Mouse (Mus musculus) liver, embryonic 13.5 days (tissue): ENCODE measurements around the gene Hmcn1. TPM values are rescaled to one million over a fixed set of nuclear protein-coding genes. Genes with fewer than 3 reads are reported as not detected.

ENCODE experiments used
- ATAC-seq: fragments of 200-750 bp; cut with Nextera tagmentation; 2 replicates; pipeline ENCODE4 v1.8.0; 2017; ENCODE audit warnings: low read depth, mild to moderate bottlenecking, moderate number of reproducible peaks, moderate library complexity
- DNase-seq: peaks from one replicate; pipeline ENCODE4 v3.0.0; 2022
- H3K27ac ChIP-seq: fragments of 300-500 bp; sonication (generic); 2 replicates; pipeline ENCODE4 v1.5.1; 2015; ENCODE audit warnings: moderate library complexity, mild to moderate bottlenecking, inconsistent platforms
- H3K27me3 ChIP-seq: fragments of 300-500 bp; sonication (generic); 2 replicates; pipeline ENCODE4 v1.6.1; 2015; ENCODE audit warnings: mild to moderate bottlenecking, inconsistent platforms
- H3K36me3 ChIP-seq: fragments of 300-500 bp; sonication (generic); 2 replicates; pipeline ENCODE4 v1.6.1; 2015; ENCODE audit warnings: mild to moderate bottlenecking, inconsistent platforms
- H3K4me1 ChIP-seq: fragments of 300-500 bp; sonication (generic); replicated peaks from 2 replicates; pipeline ENCODE4 v1.6.1; 2015; ENCODE audit warnings: inconsistent platforms
- H3K4me2 ChIP-seq: fragments of 300-500 bp; sonication (generic); 2 replicates; pipeline ENCODE4 v1.6.1; 2015; ENCODE audit warnings: inconsistent platforms, mild to moderate bottlenecking, moderate library complexity
- H3K4me3 ChIP-seq: fragments of 300-500 bp; sonication (generic); replicated peaks from 2 replicates; pipeline ENCODE4 v1.5.1; 2015; ENCODE audit warnings: mild to moderate bottlenecking, inconsistent platforms
- H3K9ac ChIP-seq: fragments of 300-500 bp; sonication (generic); 2 replicates; pipeline ENCODE4 v1.6.1; 2015; ENCODE audit warnings: mild to moderate bottlenecking, inconsistent platforms
- H3K9me3 ChIP-seq: fragments of 300-500 bp; sonication (generic); replicated peaks from 2 replicates; pipeline ENCODE4 v1.6.1; 2016; ENCODE audit warnings: inconsistent platforms
- WGBS: fragments of 180-500 bp; shearing (Covaris S2); methylation state at CpG from one replicate; pipeline ENCODE4 v1.1.7; 2015; ENCODE audit not compliant: insufficient replicate concordance; 5-methylcytosine and 5-hydroxymethylcytosine counted together
- polyA plus RNA-seq: library from polyadenylated mRNA; unstranded; fragments of >200 nt; fragmentation: Nextera tagmentation; extraction: Ambion mirVana; gene quantifications from 2 replicates; pipeline ENCODE4 v1.2.1, GENCODE M21; 2015

Gene Hmcn1
- polyA plus RNA-seq, 1 experiment from 2014 or later: 1.9 TPM

GRCm38 (mm10) chr1:150873231-150873630, 120.0 kb downstream of the Hmcn1 start:
- Histone ChIP-seq H3K9ac (no peak overlapping the region), H3K4me1 (no peaks in the 10 kb centered on the region), H3K27ac (no peak overlapping the region), H3K4me2 (no peak overlapping the region), H3K36me3 (no peaks in the 10 kb centered on the region), H3K4me3 (no peak overlapping the region), H3K27me3 (no peaks in the 10 kb centered on the region), H3K9me3 (no peaks in the 10 kb centered on the region)
- 41% methylated on average over 6 of the region's 6 CpGs for WGBS
- ATAC-seq (no peak), DNase-seq (no peak)

GRCm38 (mm10) chr1:150872105-150872504, 121.1 kb downstream of the Hmcn1 start:
- DNase-seq (no peak), ATAC-seq (no peak)
- Histone ChIP-seq H3K4me2 (no peak overlapping the region), H3K27ac (no peak overlapping the region), H3K36me3 (no peaks in the 10 kb centered on the region), H3K9me3 (no peaks in the 10 kb centered on the region), H3K4me1 (no peaks in the 10 kb centered on the region; the same call in 1 of the 2 replicates), H3K9ac (no peak overlapping the region), H3K4me3 (no peak overlapping the region), H3K27me3 (no peaks in the 10 kb centered on the region)
- 73% methylated on average over 3 of the region's 3 CpGs for WGBS

GRCm38 (mm10) chr1:150869189-150869588, 124.0 kb downstream of the Hmcn1 start:
- H3K4me2 ChIP-seq: no peak overlapping the region
- no peaks in the 10 kb centered on the region for H3K36me3 ChIP-seq
- ATAC-seq (peak; percentile 62), DNase-seq (no peak)
- no peak overlapping the region for H3K4me3 ChIP-seq
- H3K4me1 ChIP-seq: peaks cover 4% of the 10 kb centered on the region; the same call in 1 of the 2 replicates
- H3K9ac ChIP-seq: no peak overlapping the region
- H3K27ac ChIP-seq: no peak overlapping the region
- no peaks in the 10 kb centered on the region for H3K9me3 ChIP-seq
- H3K27me3 ChIP-seq: no peaks in the 10 kb centered on the region

GRCm38 (mm10) chr1:150866615-150867014, 126.6 kb downstream of the Hmcn1 start:
- Histone ChIP-seq H3K27me3 (no peaks in the 10 kb centered on the region), H3K4me1 (peaks cover 4% of the 10 kb centered on the region; the same call in 1 of the 2 replicates), H3K4me3 (no peak overlapping the region), H3K9ac (no peak overlapping the region), H3K27ac (no peak overlapping the region), H3K9me3 (no peaks in the 10 kb centered on the region), H3K36me3 (no peaks in the 10 kb centered on the region), H3K4me2 (no peak overlapping the region)
- 10% methylated on average over 5 of the region's 5 CpGs for WGBS
- ATAC-seq (no peak), DNase-seq (no peak)

GRCm38 (mm10) chr1:150857779-150858178, 135.5 kb downstream of the Hmcn1 start:
- WGBS: 60% methylated on average over 2 of the region's 2 CpGs

GRCm38 (mm10) chr1:150833448-150833847, 159.8 kb downstream of the Hmcn1 start:
- no peak for DNase-seq
- no peaks in the 10 kb centered on the region for H3K36me3 ChIP-seq
- H3K27me3 ChIP-seq: no peaks in the 10 kb centered on the region
- H3K4me3 ChIP-seq: no peak overlapping the region
- ATAC-seq: no peak
- 73% methylated on average over 6 of the region's 6 CpGs for WGBS
- H3K4me1 ChIP-seq: no peaks in the 10 kb centered on the region
- H3K4me2 ChIP-seq: no peak overlapping the region
- H3K27ac ChIP-seq: no peak overlapping the region
- no peaks in the 10 kb centered on the region for H3K9me3 ChIP-seq
- H3K9ac ChIP-seq: no peak overlapping the region

More at GRCm38 (mm10) chr1:150857779-150858178, 135.5 kb downstream of the Hmcn1 start:
- Histone ChIP-seq H3K9me3 (no peaks in the 10 kb centered on the region), H3K4me2 (no peak overlapping the region), H3K27me3 (no peaks in the 10 kb centered on the region), H3K4me1 (no peaks in the 10 kb centered on the region), H3K27ac (no peak overlapping the region), H3K36me3 (no peaks in the 10 kb centered on the region), H3K4me3 (no peak overlapping the region), H3K9ac (no peak overlapping the region)
- ATAC-seq (no peak), DNase-seq (no peak)

GRCm38 (mm10) chr1:150829851-150830250, 163.4 kb downstream of the Hmcn1 start:
- no peak overlapping the region for H3K9ac ChIP-seq
- no peak overlapping the region for H3K4me2 ChIP-seq
- no peaks in the 10 kb centered on the region for H3K36me3 ChIP-seq
- no peak overlapping the region for H3K27ac ChIP-seq
- no peaks in the 10 kb centered on the region for H3K9me3 ChIP-seq
- DNase-seq (no peak), ATAC-seq (no peak)
- H3K4me1 ChIP-seq: no peaks in the 10 kb centered on the region
- H3K27me3 ChIP-seq: no peaks in the 10 kb centered on the region
- H3K4me3 ChIP-seq: no peak overlapping the region
- WGBS: 65% methylated on average over 7 of the region's 7 CpGs

- H3K9me3 ChIP-seq: no peaks in the 10 kb centered on the region
- ATAC-seq (no peak), DNase-seq (no peak)
- 60% methylated on average over 5 of the region's 5 CpGs for WGBS
- no peak overlapping the region for H3K9ac ChIP-seq
- no peaks in the 10 kb centered on the region for H3K27me3 ChIP-seq
- no peaks in the 10 kb centered on the region for H3K4me1 ChIP-seq
- no peak overlapping the region for H3K4me3 ChIP-seq
- H3K27ac ChIP-seq: no peak overlapping the region
- no peaks in the 10 kb centered on the region for H3K36me3 ChIP-seq
- no peak overlapping the region for H3K4me2 ChIP-seq
These were observed 166.1 kb downstream of the Hmcn1 start for GRCm38 (mm10) chr1:150827169-150827568.

- 44% methylated on average over 5 of the region's 5 CpGs for WGBS
- no peaks in the 10 kb centered on the region for H3K27me3 ChIP-seq
- no peaks in the 10 kb centered on the region for H3K36me3 ChIP-seq
- H3K4me2 ChIP-seq: no peak overlapping the region
- no peak overlapping the region for H3K4me3 ChIP-seq
- no peak overlapping the region for H3K9ac ChIP-seq
- H3K9me3 ChIP-seq: no peaks in the 10 kb centered on the region
- no peak overlapping the region for H3K27ac ChIP-seq
- DNase-seq: no peak
- no peak for ATAC-seq
- no peaks in the 10 kb centered on the region for H3K4me1 ChIP-seq
These were observed 168.8 kb downstream of the Hmcn1 start for GRCm38 (mm10) chr1:150824334-150825005.

GRCm38 (mm10) chr1:150816035-150816807, 177.0 kb downstream of the Hmcn1 start:
- no peak overlapping the region for H3K4me3 ChIP-seq
- 73% methylated on average over 11 of the region's 11 CpGs for WGBS
- H3K9ac ChIP-seq: no peak overlapping the region
- no peak overlapping the region for H3K27ac ChIP-seq
- no peaks in the 10 kb centered on the region for H3K9me3 ChIP-seq
- no peaks in the 10 kb centered on the region for H3K4me1 ChIP-seq
- H3K27me3 ChIP-seq: no peaks in the 10 kb centered on the region
- ATAC-seq (no peak), DNase-seq (no peak)
- H3K4me2 ChIP-seq: no peak overlapping the region
- H3K36me3 ChIP-seq: no peaks in the 10 kb centered on the region

GRCm38 (mm10) chr1:150814917-150815316, 178.3 kb downstream of the Hmcn1 start:
- H3K36me3 ChIP-seq: no peaks in the 10 kb centered on the region
- no peaks in the 10 kb centered on the region for H3K4me1 ChIP-seq
- H3K9ac ChIP-seq: no peak overlapping the region
- DNase-seq: no peak
- H3K27ac ChIP-seq: no peak overlapping the region
- WGBS: 58% methylated on average over 4 of the region's 4 CpGs
- H3K4me2 ChIP-seq: no peak overlapping the region
- no peaks in the 10 kb centered on the region for H3K9me3 ChIP-seq
- no peaks in the 10 kb centered on the region for H3K27me3 ChIP-seq
- no peak overlapping the region for H3K4me3 ChIP-seq
- no peak for ATAC-seq

- no peak overlapping the region for H3K4me3 ChIP-seq
- H3K4me1 ChIP-seq: no peaks in the 10 kb centered on the region
- no peak for ATAC-seq
These were observed 179.9 kb downstream of the Hmcn1 start for GRCm38 (mm10) chr1:150813381-150813780.

More at GRCm38 (mm10) chr1:150813381-150813780, 179.9 kb downstream of the Hmcn1 start:
- Histone ChIP-seq H3K9ac (no peak overlapping the region), H3K27ac (no peak overlapping the region), H3K4me2 (no peak overlapping the region), H3K36me3 (no peaks in the 10 kb centered on the region), H3K27me3 (no peaks in the 10 kb centered on the region), H3K9me3 (no peaks in the 10 kb centered on the region)
- DNase-seq: no peak
